Mouse (Mus musculus) ES-Bruce4 (cell line): ENCODE results near the gene Brca1.

ENCODE experiments used
- CTCF ChIP-seq: IDR thresholded peaks from one replicate; pipeline ENCODE4 v1.8.1; 2011; ENCODE audit warnings: low read depth, low read length
- POLR2A ChIP-seq: IDR thresholded peaks from one replicate; pipeline ENCODE4 v1.8.1; 2011; ENCODE audit warnings: low read length; ENCODE audit not compliant: insufficient read depth

- TF ChIP-seq POLR2A: no peak
- no peak for TF ChIP-seq CTCF
Measured at GRCm38 (mm10) chr11:101506269-101506780, 45.4 kb downstream of the Brca1 start.
